26 mouse cellular contexts compared by ENCODE assay signal in the genomic region with DNA sequence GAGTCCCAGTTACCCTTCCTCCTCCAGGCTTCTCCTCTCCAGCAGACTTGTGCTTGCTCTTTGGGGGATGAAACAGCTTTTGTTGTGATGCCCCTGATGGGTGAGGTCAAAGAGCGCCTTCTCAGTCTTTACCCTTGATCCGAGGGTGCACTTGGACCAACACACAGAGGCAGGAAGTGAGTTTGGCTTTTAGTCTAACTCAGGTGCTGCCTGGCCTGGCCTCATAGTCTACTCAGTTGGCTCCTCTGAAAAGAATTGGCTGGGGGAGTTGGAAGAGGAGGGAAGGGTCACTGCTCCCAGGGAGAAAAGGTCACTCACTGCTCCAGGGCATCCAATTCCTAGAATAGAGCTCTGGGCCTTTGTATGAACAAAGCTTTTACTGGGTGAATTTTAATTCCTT. TPM values are rescaled to one million over a fixed set of nuclear protein-coding genes. Genes with fewer than 3 reads are reported as not detected.
A peak's percentile ranks its signal among the peaks of the same experiment; 100 is the strongest.
DNase-seq lines count a peak whose midpoint lies in the region; ATAC-seq and TF ChIP-seq lines count a peak whose summit lies in the region.
"Had no signal": no experiment of that assay in that cellular context is flagged by ENCODE, and none has a peak within 500 bp of the region (broad histone marks: within the 10 kb centered on the region; RNA-seq: fewer than 3 reads in every experiment).

No protein-coding gene starts in this region.

- DNase-seq in hindbrain, embryonic 10.5 days (ENCODE audit: low spot score) = peak; percentile 12
- DNase-seq in kidney, postnatal 25 days = peak; percentile 35 to 68
- peak; percentile 35 for DNase-seq in ES-E14 (ENCODE audit: low read depth, low spot score)
- no peak for DNase-seq in right cerebral cortex, postnatal 14 days
- DNase-seq: adrenal gland, postnatal 25 days; cerebellum, adult 11-12 months; cerebellum, postnatal 14 days; gastrocnemius, postnatal 25 days; heart, postnatal 10 days; layer of hippocampus, adult 9-11 months; right cerebral cortex, adult 18-20 months; thymus, postnatal 25 days had no signal

- 24% methylated on average over 2 of the region's 2 CpGs for WGBS in hindbrain, embryonic 10.5 days
- 42% methylated on average over 2 of the region's 2 CpGs for WGBS in hindbrain, embryonic 13.5 days
- WGBS in kidney, embryonic 16.5 days = 47% methylated on average over 2 of the region's 2 CpGs

- no peak for ATAC-seq in hindbrain, embryonic 13.5 days (ENCODE audit: low FRiP score)
- ATAC-seq in kidney, embryonic 16.5 days (ENCODE audit: low FRiP score, low TSS enrichment) = no peak
- ATAC-seq: forebrain, embryonic 15.5 days; hindbrain, embryonic 16.5 days; intestine, postnatal 0 days had no signal

- in situ Hi-C loops in ES-E14 (cut with MboI; ENCODE audit: low sequenced_read_pairs in 2 of 2, unreplicated experiment in 2 of 2) = no loop called here

- H3K4me2 ChIP-seq in hindbrain, embryonic 13.5 days = no peak overlapping the region
- H3K4me2 ChIP-seq in kidney, embryonic 16.5 days (replicated peaks; ENCODE audit: low read depth, low read length) = no peak overlapping the region
- H3K4me2 ChIP-seq: embryonic facial prominence, embryonic 12.5 days; forebrain, embryonic 15.5 days; limb, embryonic 12.5 days; midbrain, embryonic 12.5 days; neural tube, embryonic 12.5 days had no signal

- no peak overlapping the region for H3K4me3 ChIP-seq in hindbrain, embryonic 10.5 days
- H3K4me3 ChIP-seq in hindbrain, embryonic 13.5 days = no peak overlapping the region
- no peak overlapping the region for H3K4me3 ChIP-seq in kidney, embryonic 16.5 days (ENCODE audit: low read length)
- H3K4me3 ChIP-seq in ES-E14 (ENCODE audit: insufficient read depth in 1 of 2, low read depth in 1 of 2, low read length in 2 of 2, poor library complexity in 1 of 2, severe bottlenecking in 1 of 2) = no peak overlapping the region
- H3K4me3 ChIP-seq in brown adipose tissue, adult 24 weeks (ENCODE audit: insufficient read depth, low read depth, low read length) = no peak overlapping the region
- H3K4me3 ChIP-seq: embryonic facial prominence, embryonic 12.5 days; erythroblast, embryonic 14.5 days; forebrain, embryonic 15.5 days; limb, embryonic 12.5 days; midbrain, embryonic 12.5 days; neural tube, embryonic 12.5 days had no signal

- no peak overlapping the region for H3K9ac ChIP-seq in hindbrain, embryonic 13.5 days
- H3K9ac ChIP-seq in kidney, embryonic 16.5 days (replicated peaks; ENCODE audit: low read length) = no peak overlapping the region
- H3K9ac ChIP-seq in ES-E14 (ENCODE audit: insufficient read depth, low read depth, low read length, poor library complexity, severe bottlenecking) = no peak overlapping the region
- H3K9ac ChIP-seq: embryonic facial prominence, embryonic 12.5 days; forebrain, embryonic 15.5 days; limb, embryonic 12.5 days; liver, embryonic 14.5 days; midbrain, embryonic 12.5 days; neural tube, embryonic 12.5 days had no signal

- H3K9me3 ChIP-seq in hindbrain, embryonic 10.5 days = no peaks in the 10 kb centered on the region
- H3K9me3 ChIP-seq in hindbrain, embryonic 13.5 days = no peaks in the 10 kb centered on the region
- H3K9me3 ChIP-seq in kidney, embryonic 16.5 days (ENCODE audit: low read length) = no peaks in the 10 kb centered on the region
- no peaks in the 10 kb centered on the region for H3K9me3 ChIP-seq in ES-E14 (ENCODE audit: control insufficient read depth, insufficient read depth, low read depth, low read length)
- H3K9me3 ChIP-seq: embryonic facial prominence, embryonic 12.5 days; forebrain, embryonic 15.5 days; G1E; limb, embryonic 12.5 days; midbrain, embryonic 12.5 days; neural tube, embryonic 12.5 days had no signal

- peaks cover 93% of the 10 kb centered on the region for H3K36me3 ChIP-seq in hindbrain, embryonic 10.5 days
- peaks cover 81% of the 10 kb centered on the region for H3K36me3 ChIP-seq in hindbrain, embryonic 13.5 days
- peaks cover 59% of the 10 kb centered on the region for H3K36me3 ChIP-seq in kidney, embryonic 16.5 days (ENCODE audit: insufficient read depth, low read length)
- peaks cover 4% of the 10 kb centered on the region for H3K36me3 ChIP-seq in ES-E14 (ENCODE audit: control insufficient read depth, insufficient read depth, low read length, poor library complexity, severe bottlenecking)

- H3K27me3 ChIP-seq in hindbrain, embryonic 10.5 days (ENCODE audit: insufficient read depth, poor library complexity, severe bottlenecking) = no peaks in the 10 kb centered on the region
- H3K27me3 ChIP-seq in hindbrain, embryonic 13.5 days = no peaks in the 10 kb centered on the region
- H3K27me3 ChIP-seq in kidney, embryonic 16.5 days (ENCODE audit: insufficient read depth, low read length) = no peaks in the 10 kb centered on the region
- H3K27me3 ChIP-seq: embryonic facial prominence, embryonic 12.5 days; forebrain, embryonic 15.5 days; limb, embryonic 12.5 days; midbrain, embryonic 12.5 days; neural tube, embryonic 12.5 days had no signal

- H3K4me1 ChIP-seq in hindbrain, embryonic 10.5 days (replicated peaks) = peaks cover 15% of the 10 kb centered on the region
- no peaks in the 10 kb centered on the region for H3K4me1 ChIP-seq in hindbrain, embryonic 13.5 days (replicated peaks)
- no peaks in the 10 kb centered on the region for H3K4me1 ChIP-seq in kidney, embryonic 16.5 days (ENCODE audit: insufficient read depth, low read length)
- H3K4me1 ChIP-seq in ES-E14 (ENCODE audit: control insufficient read depth in 2 of 2, insufficient read depth in 2 of 2, low read length in 2 of 2, poor library complexity in 1 of 2) = no peaks in the 10 kb centered on the region
- H3K4me1 ChIP-seq in brown adipose tissue, adult 24 weeks (ENCODE audit: control insufficient read depth, insufficient read depth, insufficient read length, low read length) = peaks cover 7% of the 10 kb centered on the region
- H3K4me1 ChIP-seq: embryonic facial prominence, embryonic 12.5 days; forebrain, embryonic 15.5 days; limb, embryonic 12.5 days; midbrain, embryonic 12.5 days; neural tube, embryonic 12.5 days had no signal

- H3K27ac ChIP-seq in hindbrain, embryonic 10.5 days = peak overlapping the region; percentile 46
- H3K27ac ChIP-seq in hindbrain, embryonic 13.5 days = no peak overlapping the region
- no peak overlapping the region for H3K27ac ChIP-seq in kidney, embryonic 16.5 days (ENCODE audit: low read length)
- peak overlapping the region; percentile 56; the same call in 1 of the 2 replicates for H3K27ac ChIP-seq in ES-E14 (ENCODE audit: insufficient read depth, low read depth, low read length, poor library complexity, severe bottlenecking)
- H3K27ac ChIP-seq in brown adipose tissue, adult 24 weeks (replicated peaks; ENCODE audit: low read depth, low read length) = peak overlapping the region; percentile 57
- H3K27ac ChIP-seq: embryonic facial prominence, embryonic 12.5 days; forebrain, embryonic 15.5 days; limb, embryonic 12.5 days; liver, embryonic 14.5 days; macrophage; midbrain, embryonic 12.5 days; neural tube, embryonic 12.5 days had no signal

TF ChIP-seq in ES-E14, 5 proteins besides CTCF, POLR2A, EP300 and RAD21:
- TF ChIP-seq ZC3H11A (IDR thresholded peaks at IDR 0.05; ENCODE audit: borderline replicate concordance, low read depth, low read length) = no peak
- no peak for TF ChIP-seq MAFK (IDR thresholded peaks at IDR 0.05; ENCODE audit: insufficient read depth, low read depth, low read length)
- no peak for TF ChIP-seq HCFC1 (IDR thresholded peaks at IDR 0.05; ENCODE audit: borderline replicate concordance, insufficient read depth, low read length)
TF ChIP-seq in ES-E14: peak in this region for 0.

RNA-seq across cellular contexts. Expression of gene Suclg1, which starts 16.6 kb away (rescaled TPM):
- polyA plus RNA-seq in hindbrain, embryonic 10.5 days (2016; fragmentation: Nextera tagmentation; extraction: Ambion mirVana) = 167 and 179 TPM in 2 replicates
- polyA plus RNA-seq in hindbrain, embryonic 13.5 days (2015; fragmentation: Nextera tagmentation; extraction: Ambion mirVana) = 135 and 142 TPM in 2 replicates
- 230 and 251 TPM in 2 replicates for polyA plus RNA-seq in kidney, embryonic 16.5 days (2015; fragmentation: Nextera tagmentation; extraction: Ambion mirVana)
- total RNA-seq in ES-E14 (2012; rRNA removed) = 61.5 and 99.7 TPM in 2 replicates
- 2,272 and 2,335 TPM in 2 replicates for polyA plus RNA-seq in brown adipose tissue, adult 24 weeks (2012; ENCODE audit: insufficient read depth, insufficient read length, missing spikeins)

RNA-seq across cellular contexts. Expression of gene Dnah6, which starts 43.4 kb away (rescaled TPM):
- 0.14 and 0.27 TPM in 2 replicates for polyA plus RNA-seq in hindbrain, embryonic 10.5 days (2016; fragmentation: Nextera tagmentation; extraction: Ambion mirVana)
- polyA plus RNA-seq in hindbrain, embryonic 13.5 days (2015; fragmentation: Nextera tagmentation; extraction: Ambion mirVana) = 0.23 and 0.47 TPM in 2 replicates
- 0.06 and 0.09 TPM in 2 replicates for polyA plus RNA-seq in kidney, embryonic 16.5 days (2015; fragmentation: Nextera tagmentation; extraction: Ambion mirVana)
- total RNA-seq in ES-E14 (2012; rRNA removed) = 0.53 and 0.54 TPM in 2 replicates
- not detected in 2 replicates for polyA plus RNA-seq in brown adipose tissue, adult 24 weeks (2012; ENCODE audit: insufficient read depth, insufficient read length, missing spikeins)
- polyA plus RNA-seq: limb, embryonic 12.5 days; macrophage had no signal

Comparison
In these comparisons a context has a peak if more than half of its experiments do, and no peak if none do; other contexts are left out.
1. H3K27ac ChIP-seq: peak in hindbrain, embryonic 10.5 days (single experiment), ES-E14 (single experiment) and brown adipose tissue, adult 24 weeks (single experiment); none in hindbrain, embryonic 13.5 days (single experiment) and kidney, embryonic 16.5 days (single experiment).